In the genomic region with DNA sequence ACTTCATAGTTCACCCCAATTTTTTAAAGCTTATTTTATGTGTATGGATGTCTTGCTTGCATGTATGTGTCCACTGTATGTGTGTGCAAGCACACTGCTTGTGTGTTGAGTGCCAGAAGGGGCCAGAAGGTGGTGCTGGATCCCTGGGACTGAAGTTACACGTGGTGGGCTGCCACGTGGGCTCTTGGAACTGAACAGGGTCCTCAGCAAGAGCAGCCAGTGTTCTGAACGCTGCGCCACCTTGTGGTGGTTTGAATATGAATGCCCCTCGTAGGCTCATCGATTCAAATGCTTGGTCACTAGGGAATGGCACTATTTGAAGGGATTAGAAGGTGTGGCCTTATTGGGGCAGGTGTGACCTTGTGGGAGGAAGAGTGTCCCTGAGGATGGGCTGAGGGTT, we compare ENCODE assay signal across 9 mouse cellular contexts. TPM values are rescaled to one million over a fixed set of nuclear protein-coding genes. Genes with fewer than 3 reads are reported as not detected.
DNase-seq lines count a peak whose midpoint lies in the region; ATAC-seq and TF ChIP-seq lines count a peak whose summit lies in the region.
"Had no signal": no experiment of that assay in that cellular context is flagged by ENCODE, and none has a peak within 500 bp of the region (broad histone marks: within the 10 kb centered on the region; RNA-seq: fewer than 3 reads in every experiment).

No protein-coding gene starts in this region.

- TF ChIP-seq RAD21 in CH12.LX (IDR thresholded peaks at IDR 0.05; ENCODE audit: low read depth, low read length), result peak; percentile 20

- peak in 1 of 2 experiments; percentile 65; a peak in 3 of 4 replicates for TF ChIP-seq CTCF in CH12.LX (conservative IDR thresholded peaks at IDR 0.05 in 1 of 2, IDR thresholded peaks at IDR 0.05 in 1 of 2; ENCODE audit: low read depth in 2 of 2, low read length in 2 of 2)
- TF ChIP-seq CTCF in forebrain, postnatal 0 days (IDR thresholded peaks at IDR 0.05; ENCODE audit: low read depth), result peak; percentile 80
- TF ChIP-seq CTCF in stomach, postnatal 0 days (IDR thresholded peaks at IDR 0.05; ENCODE audit: low read depth), result peak; percentile 77

- dilution Hi-C loops in CH12.LX (cut with MboI; ENCODE audit: extremely low pct_ligation_motif_present, extremely low pct_unique_long_range_greater_than_20kb, low sequenced_read_pairs), result no loop called here

- WGBS in heart, embryonic 10.5 days, result 30% methylated on average over 6 of the region's 6 CpGs
- 26% methylated on average over 6 of the region's 6 CpGs for WGBS in forebrain, postnatal 0 days
- 34% methylated on average over 6 of the region's 6 CpGs for WGBS in lung, embryonic 15.5 days
- WGBS in stomach, postnatal 0 days, result 27% methylated on average over 6 of the region's 6 CpGs

- no peak overlapping the region for H3K27ac ChIP-seq in heart, embryonic 10.5 days
- H3K27ac ChIP-seq in CH12.LX (ENCODE audit: insufficient read depth, low read depth), result no peak overlapping the region
- H3K27ac ChIP-seq in forebrain, postnatal 0 days (ENCODE audit: low read depth, low read length), result no peak overlapping the region
- 0 out of 2 replicates have a peak overlapping the region, but pooled peaks have one; percentile 83 for H3K27ac ChIP-seq in lung, embryonic 15.5 days
- H3K27ac ChIP-seq in stomach, postnatal 0 days (replicated peaks), result no peak overlapping the region

- no peak overlapping the region for H3K9ac ChIP-seq in CH12.LX (ENCODE audit: insufficient read depth, low read depth)
- H3K9ac ChIP-seq in forebrain, postnatal 0 days, result no peak overlapping the region
- no peak overlapping the region for H3K9ac ChIP-seq in lung, embryonic 15.5 days
- H3K9ac ChIP-seq in stomach, postnatal 0 days (ENCODE audit: low read length), result no peak overlapping the region

- DNase-seq in heart, postnatal 4 days, result peak; percentile 66
- no peak for DNase-seq in heart, embryonic 10.5 days (ENCODE audit: low spot score)
- peak; percentile 29 for DNase-seq in CH12.LX (ENCODE audit: extremely low read depth)
- peak; percentile 61 for DNase-seq in adrenal gland, postnatal 14 days
- DNase-seq in forebrain, postnatal 0 days, result peak; percentile 78
- peak; percentile 38 for DNase-seq in stomach, postnatal 0 days (ENCODE audit: low spot score)
- DNase-seq in spleen, postnatal 14 days (ENCODE audit: low spot score in 2 of 2), result no peak

- H3K4me3 ChIP-seq in heart, embryonic 10.5 days, result no peak overlapping the region
- no peak overlapping the region for H3K4me3 ChIP-seq in CH12.LX (replicated peaks in 1 of 3; ENCODE audit: low read depth in 2 of 3, low read length in 2 of 3, poor library complexity in 1 of 3)
- no peak overlapping the region for H3K4me3 ChIP-seq in forebrain, postnatal 0 days (ENCODE audit: low read depth, low read length)
- H3K4me3 ChIP-seq in lung, embryonic 15.5 days, result no peak overlapping the region
- no peak overlapping the region for H3K4me3 ChIP-seq in stomach, postnatal 0 days (ENCODE audit: low read depth, low read length)
- H3K4me3 ChIP-seq: embryonic facial prominence, embryonic 12.5 days had no signal

- no peaks in the 10 kb centered on the region for H3K4me1 ChIP-seq in heart, embryonic 10.5 days
- no peaks in the 10 kb centered on the region for H3K4me1 ChIP-seq in CH12.LX (ENCODE audit: control insufficient read depth in 1 of 2, insufficient read depth in 2 of 2)
- H3K4me1 ChIP-seq in forebrain, postnatal 0 days (ENCODE audit: insufficient read depth), result peaks cover 12% of the 10 kb centered on the region
- peaks cover 20% of the 10 kb centered on the region for H3K4me1 ChIP-seq in lung, embryonic 15.5 days
- 0 out of 2 replicates have a peak, but pooled peaks cover 2% of the 10 kb centered on the region for H3K4me1 ChIP-seq in stomach, postnatal 0 days (replicated peaks; ENCODE audit: control insufficient read depth, insufficient read depth)

- in situ Hi-C loops in CH12.LX (cut with MboI; ENCODE audit: low pct_ligation_motif_present, low pct_unique_long_range_greater_than_20kb, low sequenced_read_pairs), result no loop called here

- no peaks in the 10 kb centered on the region for H3K79me2 ChIP-seq in CH12.LX (replicated peaks; ENCODE audit: control insufficient read depth, extremely low read depth, insufficient read depth, poor library complexity, severe bottlenecking)

- H3K4me2 ChIP-seq in CH12.LX (ENCODE audit: insufficient read depth, low read depth, poor library complexity, severe bottlenecking), result no peak overlapping the region
- no peak overlapping the region for H3K4me2 ChIP-seq in forebrain, postnatal 0 days (ENCODE audit: low read depth)
- H3K4me2 ChIP-seq in lung, embryonic 15.5 days, result no peak overlapping the region
- no peak overlapping the region for H3K4me2 ChIP-seq in stomach, postnatal 0 days (replicated peaks; ENCODE audit: low read depth)
- H3K4me2 ChIP-seq: embryonic facial prominence, embryonic 12.5 days had no signal

- no peak for TF ChIP-seq EP300 in CH12.LX (IDR thresholded peaks at IDR 0.05; ENCODE audit: low read length)
- no peak for TF ChIP-seq EP300 in stomach, postnatal 0 days (optimal IDR thresholded peaks at IDR 0.05)

- peaks cover 8% of the 10 kb centered on the region; the same call in 1 of the 2 replicates for H3K9me3 ChIP-seq in heart, embryonic 10.5 days
- H3K9me3 ChIP-seq in CH12.LX (replicated peaks; ENCODE audit: low read length), result peaks cover 16% of the 10 kb centered on the region
- H3K9me3 ChIP-seq in forebrain, postnatal 0 days (ENCODE audit: low read length), result no peaks in the 10 kb centered on the region
- H3K9me3 ChIP-seq in lung, embryonic 15.5 days, result no peaks in the 10 kb centered on the region
- 0 out of 2 replicates have a peak, but pooled peaks cover 2% of the 10 kb centered on the region for H3K9me3 ChIP-seq in stomach, postnatal 0 days (ENCODE audit: control insufficient read depth, low read length)
- H3K9me3 ChIP-seq: embryonic facial prominence, embryonic 12.5 days had no signal

- H3K27me3 ChIP-seq in heart, embryonic 10.5 days (ENCODE audit: insufficient read depth, poor library complexity, severe bottlenecking), result no peaks in the 10 kb centered on the region
- H3K27me3 ChIP-seq in CH12.LX (replicated peaks), result peaks cover 93% of the 10 kb centered on the region
- no peaks in the 10 kb centered on the region for H3K27me3 ChIP-seq in forebrain, postnatal 0 days (ENCODE audit: insufficient read depth, low read length)
- no peaks in the 10 kb centered on the region for H3K27me3 ChIP-seq in lung, embryonic 15.5 days
- H3K27me3 ChIP-seq in stomach, postnatal 0 days (ENCODE audit: control insufficient read depth, insufficient read depth, low read length), result no peaks in the 10 kb centered on the region
- H3K27me3 ChIP-seq: embryonic facial prominence, embryonic 12.5 days had no signal

- no peak for TF ChIP-seq POLR2A in CH12.LX (IDR thresholded peaks at IDR 0.05; ENCODE audit: low read depth, low read length)

- ATAC-seq in forebrain, postnatal 0 days, result peak; percentile 73
- ATAC-seq in lung, embryonic 15.5 days (ENCODE audit: borderline replicate concordance, extremely low read depth, low FRiP score, low TSS enrichment), result no peak
- ATAC-seq in stomach, postnatal 0 days (ENCODE audit: low FRiP score, low TSS enrichment), result peak; percentile 35; the same call in 1 of the 2 replicates

- H3K36me3 ChIP-seq in heart, embryonic 10.5 days, result no peaks in the 10 kb centered on the region
- H3K36me3 ChIP-seq in CH12.LX (replicated peaks in 1 of 2; ENCODE audit: control insufficient read depth in 1 of 2, insufficient read depth in 1 of 2, low read length in 1 of 2), result no peaks in the 10 kb centered on the region
- H3K36me3 ChIP-seq in forebrain, postnatal 0 days (ENCODE audit: insufficient read depth), result no peaks in the 10 kb centered on the region
- H3K36me3 ChIP-seq in lung, embryonic 15.5 days, result no peaks in the 10 kb centered on the region
- H3K36me3 ChIP-seq in stomach, postnatal 0 days (ENCODE audit: control insufficient read depth, insufficient read depth, low read length), result no peaks in the 10 kb centered on the region
- H3K36me3 ChIP-seq: embryonic facial prominence, embryonic 12.5 days had no signal

TF ChIP-seq in CH12.LX, 34 proteins besides CTCF, POLR2A, EP300 and RAD21:
- TF ChIP-seq SMC3 (IDR thresholded peaks at IDR 0.05; ENCODE audit: low read depth, low read length) (peak; percentile 63), MYC (IDR thresholded peaks at IDR 0.05; ENCODE audit: low read depth, low read length) (peak; percentile 81), CHD2 (IDR thresholded peaks at IDR 0.05; ENCODE audit: low read length) (no peak)

RNA-seq across cellular contexts. Expression of gene A530016L24Rik, which starts 38.4 kb away (rescaled TPM):
- total RNA-seq in heart, postnatal 4 days (2021), result 10 to 100 TPM; 25.6 to 26.5 TPM
- polyA plus RNA-seq in heart, embryonic 10.5 days (2016; fragmentation: Nextera tagmentation; extraction: Ambion mirVana), result 5.6 and 12.4 TPM in 2 replicates
- total RNA-seq in CH12.LX (2012; rRNA removed) (not detected in 2 replicates), CH12.LX (2014; rRNA removed) (not detected in 2 replicates)
- not detected in 2 replicates for polyA plus RNA-seq in CH12.LX (2012; ENCODE audit: insufficient read length, low read depth)
- total RNA-seq in adrenal gland, postnatal 14 days (2021), result 11.8 and 17.0 TPM in 2 replicates
- total RNA-seq in forebrain, postnatal 0 days (2014; rRNA removed), result 0.10 TPM in 1 of 2 replicates, not detected in the other
- polyA plus RNA-seq in forebrain, postnatal 0 days (2015; fragmentation: Nextera tagmentation; extraction: Ambion mirVana), result not detected in 2 replicates
- 0.11 and 0.24 TPM in 2 replicates for polyA plus RNA-seq in lung, embryonic 15.5 days (2015; fragmentation: Nextera tagmentation; extraction: Ambion mirVana)
- not detected in 2 replicates for polyA plus RNA-seq in stomach, postnatal 0 days (2015; fragmentation: Nextera tagmentation; extraction: Ambion mirVana)
- polyA plus RNA-seq: embryonic facial prominence, embryonic 12.5 days had no signal

Comparison
In these comparisons a context has a peak if more than half of its experiments do, and no peak if none do; other contexts are left out.
1. DNase-seq: peak in heart, postnatal 4 days (single experiment), CH12.LX (single experiment), adrenal gland, postnatal 14 days (single experiment), forebrain, postnatal 0 days (single experiment) and stomach, postnatal 0 days (single experiment); none in heart, embryonic 10.5 days (single experiment) and spleen, postnatal 14 days (0 of 2).